Mouse (Mus musculus) brain, embryonic 14.5 days (tissue): Measurements from ENCODE around the gene Orm1.

Source experiments
- CTCF ChIP-seq: fragments of 200-500 bp; IDR thresholded peaks from 2 replicates; pipeline ENCODE4 v1.5.1; 2012; ENCODE audit warnings: inconsistent platforms, mild to moderate bottlenecking, moderate library complexity, borderline replicate concordance; ENCODE audit not compliant: insufficient read depth, insufficient read length; ENCODE audit errors: extremely low read depth
- POLR2A ChIP-seq: fragments of 200-500 bp; IDR thresholded peaks from 2 replicates; pipeline ENCODE4 v1.6.1; 2012; ENCODE audit warnings: mild to moderate bottlenecking, inconsistent platforms, borderline replicate concordance; ENCODE audit not compliant: poor library complexity, insufficient read depth, insufficient read length, severe bottlenecking; ENCODE audit errors: extremely low read depth

GRCm38 (mm10) chr4:63323275-63323815 is 21.0 kb upstream of the Orm1 start:
- TF ChIP-seq CTCF (no peak), POLR2A (no peak)
